Mouse (Mus musculus): ENCODE measurements around the gene Nrp1. TPM values are rescaled to one million over a fixed set of nuclear protein-coding genes. Genes with fewer than 3 reads are reported as not detected.

Gene Nrp1
- total and polyA plus RNA-seq, 3 experiments = 7.3 to 14.7 (median 11.9) TPM

DNA sequence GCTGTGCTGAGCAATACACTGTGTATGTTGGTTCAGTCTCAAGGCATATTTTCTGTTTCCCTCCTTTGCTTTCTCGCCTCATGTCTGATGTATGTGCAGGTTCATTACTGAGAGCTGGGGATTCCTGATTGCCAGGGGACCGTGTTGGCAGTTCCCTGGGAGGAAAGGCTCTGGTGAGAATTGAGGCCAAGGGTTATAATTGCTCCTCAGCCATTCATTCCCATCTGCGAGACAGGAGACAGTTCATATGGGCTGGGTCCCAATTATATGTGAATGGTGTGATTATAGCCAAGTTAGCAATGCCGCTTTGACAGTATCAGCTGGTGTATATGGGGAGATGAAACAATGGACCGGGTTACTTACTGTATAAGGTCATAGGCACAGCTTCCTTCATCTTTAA is 14.3 kb downstream of the Nrp1 start:
- in situ Hi-C loops (cut with MboI; ENCODE audit: low pct_ligation_motif_present, low pct_unique_long_range_greater_than_20kb, low sequenced_read_pairs) (loop anchor here (25.0 kb wide), 2 partner anchors 410 to 935 kb away; no protein-coding TSS in a partner anchor), dilution Hi-C loops (cut with MboI; ENCODE audit: extremely low pct_ligation_motif_present, extremely low pct_unique_long_range_greater_than_20kb, low sequenced_read_pairs) (no loop called here)
- peaks cover 3 to 28% of the 10 kb centered on the region in 2 experiments for H3K36me3 ChIP-seq (replicated peaks in 1 of 2; ENCODE audit: control insufficient read depth in 1 of 2, insufficient read depth in 1 of 2, low read length in 1 of 2)
- no peak for TF ChIP-seq MXI1 (IDR thresholded peaks at IDR 0.05; ENCODE audit: low read depth, low read length)
- no peak for TF ChIP-seq MAX (IDR thresholded peaks at IDR 0.05; ENCODE audit: low read length)
- no peak for TF ChIP-seq ELF1 (IDR thresholded peaks at IDR 0.05; ENCODE audit: low read depth, low read length)
- no peak for TF ChIP-seq POLR2A (IDR thresholded peaks at IDR 0.05; ENCODE audit: low read depth, low read length)
- TF ChIP-seq POLR2AphosphoS2 (IDR thresholded peaks at IDR 0.05; ENCODE audit: low read depth, low read length) = no peak
- no peak for TF ChIP-seq CHD1 (IDR thresholded peaks at IDR 0.05; ENCODE audit: low read depth, low read length)
- TF ChIP-seq IRF4 (IDR thresholded peaks at IDR 0.05; ENCODE audit: low read depth, low read length) = no peak
- TF ChIP-seq EP300 (IDR thresholded peaks at IDR 0.05; ENCODE audit: low read length) = no peak
- TF ChIP-seq E2F4 (IDR thresholded peaks at IDR 0.05; ENCODE audit: insufficient replicate concordance, low read depth, low read length) = no peak
- no peak for TF ChIP-seq TCF12 (IDR thresholded peaks at IDR 0.05; ENCODE audit: low read depth, low read length)
- no peak for TF ChIP-seq CTCF (conservative IDR thresholded peaks at IDR 0.05 in 1 of 2, IDR thresholded peaks at IDR 0.05 in 1 of 2; ENCODE audit: low read depth in 2 of 2, low read length in 2 of 2)
- DNase-seq (ENCODE audit: extremely low read depth) = no peak
- no peaks in the 10 kb centered on the region for H3K79me2 ChIP-seq (replicated peaks; ENCODE audit: control insufficient read depth, extremely low read depth, insufficient read depth, poor library complexity, severe bottlenecking)
- 0 out of 4 replicates have a peak, but pooled peaks cover 0 to under 1% of the 10 kb centered on the region in 2 experiments for H3K4me1 ChIP-seq (ENCODE audit: control insufficient read depth in 1 of 2, insufficient read depth in 2 of 2)
- no peak overlapping the region for H3K4me3 ChIP-seq (replicated peaks in 1 of 3; ENCODE audit: low read depth in 2 of 3, low read length in 2 of 3, poor library complexity in 1 of 3)
- H3K9ac ChIP-seq (ENCODE audit: insufficient read depth, low read depth) = no peak overlapping the region
- no peak overlapping the region for H3K4me2 ChIP-seq (ENCODE audit: insufficient read depth, low read depth, poor library complexity, severe bottlenecking)
- H3K9me3 ChIP-seq (replicated peaks; ENCODE audit: low read length) = no peaks in the 10 kb centered on the region
- no peak overlapping the region for H3K27ac ChIP-seq (ENCODE audit: insufficient read depth, low read depth)
- no peaks in the 10 kb centered on the region for H3K27me3 ChIP-seq (replicated peaks)

GRCm38 (mm10) chr8:128373418-128373817 is 15.0 kb downstream of the Nrp1 start:
- dilution Hi-C loops (cut with MboI; ENCODE audit: extremely low pct_ligation_motif_present, extremely low pct_unique_long_range_greater_than_20kb, low sequenced_read_pairs) (no loop called here), in situ Hi-C loops (cut with MboI; ENCODE audit: low pct_ligation_motif_present, low pct_unique_long_range_greater_than_20kb, low sequenced_read_pairs) (loop anchor here (25.0 kb wide), 2 partner anchors 411 to 936 kb away; no protein-coding TSS in a partner anchor)
- DNase-seq (ENCODE audit: extremely low read depth) = no peak
- Histone ChIP-seq H3K79me2 (replicated peaks; ENCODE audit: control insufficient read depth, extremely low read depth, insufficient read depth, poor library complexity, severe bottlenecking) (no peaks in the 10 kb centered on the region), H3K9me3 (replicated peaks; ENCODE audit: low read length) (no peaks in the 10 kb centered on the region), H3K9ac (ENCODE audit: insufficient read depth, low read depth) (no peak overlapping the region), H3K27ac (ENCODE audit: insufficient read depth, low read depth) (no peak overlapping the region), H3K4me1 (ENCODE audit: control insufficient read depth in 1 of 2, insufficient read depth in 2 of 2) (peaks cover 0 to 6% of the 10 kb centered on the region in 2 experiments; a peak in 2 of 4 replicates), H3K4me2 (ENCODE audit: insufficient read depth, low read depth, poor library complexity, severe bottlenecking) (no peak overlapping the region), H3K4me3 (replicated peaks in 1 of 3; ENCODE audit: low read depth in 2 of 3, low read length in 2 of 3, poor library complexity in 1 of 3) (no peak overlapping the region), H3K36me3 (replicated peaks in 1 of 2; ENCODE audit: control insufficient read depth in 1 of 2, insufficient read depth in 1 of 2, low read length in 1 of 2) (peaks cover 3 to 28% of the 10 kb centered on the region in 2 experiments), H3K27me3 (replicated peaks) (no peaks in the 10 kb centered on the region)
- TF ChIP-seq SIN3A (IDR thresholded peaks at IDR 0.05; ENCODE audit: low read length) (no peak), POLR2AphosphoS2 (IDR thresholded peaks at IDR 0.05; ENCODE audit: low read depth, low read length) (no peak), ZKSCAN1 (IDR thresholded peaks at IDR 0.05; ENCODE audit: borderline replicate concordance, low read depth, low read length) (no peak), PAX5 (IDR thresholded peaks at IDR 0.05; ENCODE audit: low read length) (no peak), SMC3 (IDR thresholded peaks at IDR 0.05; ENCODE audit: low read depth, low read length) (no peak)

- Histone ChIP-seq H3K36me3 (replicated peaks in 1 of 2; ENCODE audit: control insufficient read depth in 1 of 2, insufficient read depth in 1 of 2, low read length in 1 of 2) (peaks cover 0 to 16% of the 10 kb centered on the region in 2 experiments), H3K27ac (ENCODE audit: insufficient read depth, low read depth) (no peak overlapping the region)
- in situ Hi-C loops (cut with MboI; ENCODE audit: low pct_ligation_motif_present, low pct_unique_long_range_greater_than_20kb, low sequenced_read_pairs) = no loop called here
Measured at GRCm38 (mm10) chr8:128375291-128375690, 16.9 kb downstream of the Nrp1 start.

More at GRCm38 (mm10) chr8:128375291-128375690, 16.9 kb downstream of the Nrp1 start:
- Histone ChIP-seq H3K4me2 (ENCODE audit: insufficient read depth, low read depth, poor library complexity, severe bottlenecking) (no peak overlapping the region), H3K27me3 (replicated peaks) (no peaks in the 10 kb centered on the region), H3K4me1 (ENCODE audit: control insufficient read depth in 1 of 2, insufficient read depth in 2 of 2) (peaks cover 0 to 6% of the 10 kb centered on the region in 2 experiments; a peak in 2 of 4 replicates), H3K79me2 (replicated peaks; ENCODE audit: control insufficient read depth, extremely low read depth, insufficient read depth, poor library complexity, severe bottlenecking) (no peaks in the 10 kb centered on the region), H3K9me3 (replicated peaks; ENCODE audit: low read length) (no peaks in the 10 kb centered on the region), H3K4me3 (replicated peaks in 1 of 3; ENCODE audit: low read depth in 2 of 3, low read length in 2 of 3, poor library complexity in 1 of 3) (no peak overlapping the region), H3K9ac (ENCODE audit: insufficient read depth, low read depth) (no peak overlapping the region)
- dilution Hi-C loops (cut with MboI; ENCODE audit: extremely low pct_ligation_motif_present, extremely low pct_unique_long_range_greater_than_20kb, low sequenced_read_pairs) = no loop called here
- DNase-seq (ENCODE audit: extremely low read depth) = no peak
- TF ChIP-seq SIN3A (IDR thresholded peaks at IDR 0.05; ENCODE audit: low read length) = no peak
- TF ChIP-seq ETS1 (conservative IDR thresholded peaks at IDR 0.05; ENCODE audit: low read depth, low read length) = no peak
- TF ChIP-seq JUN (IDR thresholded peaks at IDR 0.05; ENCODE audit: insufficient read depth, low read depth, low read length) = no peak
- no peak for TF ChIP-seq CHD2 (IDR thresholded peaks at IDR 0.05; ENCODE audit: low read length)
- no peak for TF ChIP-seq TBP (conservative IDR thresholded peaks at IDR 0.05; ENCODE audit: low read depth, low read length)
- TF ChIP-seq HCFC1 (IDR thresholded peaks at IDR 0.05; ENCODE audit: low read depth, low read length) = no peak
- TF ChIP-seq CTCF (conservative IDR thresholded peaks at IDR 0.05 in 1 of 2, IDR thresholded peaks at IDR 0.05 in 1 of 2; ENCODE audit: low read depth in 2 of 2, low read length in 2 of 2) = no peak
- TF ChIP-seq CHD1 (IDR thresholded peaks at IDR 0.05; ENCODE audit: low read depth, low read length) = no peak
- TF ChIP-seq ZMIZ1 (IDR thresholded peaks at IDR 0.05; ENCODE audit: low read depth, low read length) = no peak
- no peak for TF ChIP-seq ZKSCAN1 (IDR thresholded peaks at IDR 0.05; ENCODE audit: borderline replicate concordance, low read depth, low read length)
- TF ChIP-seq JUND (conservative IDR thresholded peaks at IDR 0.05; ENCODE audit: low read depth, low read length) = no peak
- no peak for TF ChIP-seq RAD21 (IDR thresholded peaks at IDR 0.05; ENCODE audit: low read depth, low read length)
- TF ChIP-seq EP300 (IDR thresholded peaks at IDR 0.05; ENCODE audit: low read length) = no peak

All from CH12.LX (cell line).